Mouse (Mus musculus) lung, postnatal 0 days (tissue): ENCODE data around the gene Pa2g4. TPM values are rescaled to one million over a fixed set of nuclear protein-coding genes. Genes with fewer than 3 reads are reported as not detected.
A peak's percentile ranks its signal among the peaks of the same experiment; 100 is the strongest.

Experiments used
- ATAC-seq: fragments of 200-750 bp; cut with Nextera tagmentation; 2 replicates; pipeline ENCODE4 v1.8.0; 2017; ENCODE audit warnings: moderate library complexity
- DNase-seq: peaks from one replicate; pipeline ENCODE4 v3.0.0-alpha.2; 2016; ENCODE audit warnings: low spot score
- H3K27ac ChIP-seq: fragments of 300-500 bp; sonication (generic); 2 replicates; pipeline ENCODE4 v1.5.1; 2014; ENCODE audit warnings: antibody characterized with exemption, mild to moderate bottlenecking, low read length, mixed read lengths
- H3K27me3 ChIP-seq: fragments of 300-500 bp; sonication (generic); replicated peaks from 2 replicates; pipeline ENCODE4 v1.6.1; 2014; ENCODE audit warnings: low read length, mixed read lengths; ENCODE audit not compliant: insufficient read depth
- H3K36me3 ChIP-seq: fragments of 300-500 bp; sonication (generic); 2 replicates; pipeline ENCODE4 v1.6.1; 2014; ENCODE audit warnings: low read length, mixed read lengths; ENCODE audit not compliant: insufficient read depth
- H3K4me1 ChIP-seq: fragments of 300-500 bp; sonication (generic); 2 replicates; pipeline ENCODE4 v1.6.1; 2014; ENCODE audit warnings: antibody characterized with exemption, low read depth, low read length, mixed read lengths; ENCODE audit not compliant: insufficient read depth
- H3K4me2 ChIP-seq: fragments of 300-500 bp; sonication (generic); replicated peaks from 2 replicates; pipeline ENCODE4 v1.6.1; 2014; ENCODE audit warnings: low read depth, mild to moderate bottlenecking, low read length, moderate library complexity, mixed read lengths
- H3K4me3 ChIP-seq: fragments of 300-500 bp; sonication (generic); 2 replicates; pipeline ENCODE4 v1.5.1; 2014; ENCODE audit warnings: low read depth, low read length
- H3K9ac ChIP-seq: fragments of 300-500 bp; sonication (generic); replicated peaks from 2 replicates; pipeline ENCODE4 v1.6.1; 2014; ENCODE audit warnings: low read depth, mild to moderate bottlenecking
- H3K9me3 ChIP-seq: fragments of 300-500 bp; sonication (generic); 2 replicates; pipeline ENCODE4 v1.6.1; 2016; ENCODE audit warnings: low read length, mixed read lengths
- CTCF ChIP-seq: IDR thresholded peaks from 2 replicates; pipeline ENCODE4 v1.5.1; 2016; ENCODE audit warnings: antibody characterized with exemption, mild to moderate bottlenecking
- EP300 ChIP-seq: IDR thresholded peaks from 2 replicates; pipeline ENCODE4 v1.6.1; 2016; ENCODE audit warnings: antibody characterized with exemption, mild to moderate bottlenecking, control low read depth
- WGBS: fragments of 180-500 bp; shearing (Covaris S2); extraction: QIAGEN DNeasy Blood & Tissue Kit; methylation state at CpG from one replicate; pipeline ENCODE4 v1.1.7; 2014; 5-methylcytosine and 5-hydroxymethylcytosine counted together
- polyA plus RNA-seq: library from polyadenylated mRNA; unstranded; fragments of >200 nt; fragmentation: Nextera tagmentation; extraction: Ambion mirVana; gene quantifications from 2 replicates; pipeline ENCODE4 v1.2.1, GENCODE M21; 2015

Gene Pa2g4
- polyA plus RNA-seq, 1 experiment from 2014 or later: 64.2 TPM

GRCm38 (mm10) chr10:128545570-128545898, 20.3 kb downstream of the Pa2g4 start:
- Histone ChIP-seq H3K36me3 (peaks cover 23% of the 10 kb centered on the region; the same call in 1 of the 2 replicates), H3K9me3 (no peaks in the 10 kb centered on the region), H3K27ac (no peak overlapping the region), H3K4me2 (no peak overlapping the region), H3K4me1 (no peaks in the 10 kb centered on the region; the same call in 1 of the 2 replicates), H3K9ac (no peak overlapping the region), H3K4me3 (no peak overlapping the region), H3K27me3 (no peaks in the 10 kb centered on the region)
- TF ChIP-seq CTCF: no peak
- no peak for TF ChIP-seq EP300
- no peak for ATAC-seq
- DNase-seq: no peak
- WGBS: 84% methylated on average over 3 of the region's 3 CpGs

GRCm38 (mm10) chr10:128544674-128545569, 20.9 kb downstream of the Pa2g4 start:
- ATAC-seq: no peak
- 89% methylated on average over 37 of the region's 37 CpGs for WGBS

GRCm38 (mm10) chr10:128544151-128544657, 21.6 kb downstream of the Pa2g4 start:
- H3K27me3 ChIP-seq: no peaks in the 10 kb centered on the region
- no peaks in the 10 kb centered on the region; the same call in 1 of the 2 replicates for H3K4me1 ChIP-seq
- no peaks in the 10 kb centered on the region for H3K9me3 ChIP-seq
- DNase-seq: no peak
- ATAC-seq: no peak
- H3K4me2 ChIP-seq: no peak overlapping the region
- H3K27ac ChIP-seq: no peak overlapping the region
- whole genome bisulfite sequencing: 95% methylated on average over 15 of the region's 15 CpGs
- no peak for TF ChIP-seq CTCF
- TF ChIP-seq EP300: no peak
- H3K4me3 ChIP-seq: no peak overlapping the region
- peaks cover 23% of the 10 kb centered on the region; the same call in 1 of the 2 replicates for H3K36me3 ChIP-seq
- no peak overlapping the region for H3K9ac ChIP-seq

More at GRCm38 (mm10) chr10:128544674-128545569, 20.9 kb downstream of the Pa2g4 start:
- Histone ChIP-seq H3K36me3 (peaks cover 23% of the 10 kb centered on the region; the same call in 1 of the 2 replicates), H3K9ac (no peak overlapping the region), H3K4me3 (no peak overlapping the region), H3K4me2 (no peak overlapping the region), H3K27ac (no peak overlapping the region), H3K9me3 (no peaks in the 10 kb centered on the region), H3K27me3 (no peaks in the 10 kb centered on the region), H3K4me1 (no peaks in the 10 kb centered on the region; the same call in 1 of the 2 replicates)
- TF ChIP-seq EP300 (no peak), CTCF (no peak)
- no peak for DNase-seq

- H3K4me2 ChIP-seq: no peak overlapping the region
- H3K27ac ChIP-seq: no peak overlapping the region
- H3K9me3 ChIP-seq: no peaks in the 10 kb centered on the region
- TF ChIP-seq CTCF: no peak
- no peak for TF ChIP-seq EP300
- ATAC-seq (no peak), DNase-seq (no peak)
- H3K4me3 ChIP-seq: no peak overlapping the region
- no peak overlapping the region for H3K9ac ChIP-seq
- 53% methylated on average over 2 of the region's 2 CpGs for WGBS
- H3K36me3 ChIP-seq: peaks cover 23% of the 10 kb centered on the region; the same call in 1 of the 2 replicates
- H3K4me1 ChIP-seq: no peaks in the 10 kb centered on the region; the same call in 1 of the 2 replicates
- no peaks in the 10 kb centered on the region for H3K27me3 ChIP-seq
Observed at GRCm38 (mm10) chr10:128543100-128543499, 22.7 kb downstream of the Pa2g4 start.

- Histone ChIP-seq H3K4me2 (no peak overlapping the region), H3K9me3 (no peaks in the 10 kb centered on the region), H3K4me3 (no peak overlapping the region), H3K36me3 (peaks cover 6% of the 10 kb centered on the region; the same call in 1 of the 2 replicates), H3K9ac (no peak overlapping the region), H3K27ac (no peak overlapping the region), H3K4me1 (no peaks in the 10 kb centered on the region), H3K27me3 (no peaks in the 10 kb centered on the region)
- ATAC-seq: no peak
- TF ChIP-seq EP300 (no peak), CTCF (no peak)
- DNase-seq: no peak
- WGBS: 100% methylated on average over 1 of the region's 1 CpGs
Observed at GRCm38 (mm10) chr10:128538340-128538870, 27.4 kb downstream of the Pa2g4 start.

- 14% methylated on average over 18 of the region's 18 CpGs for WGBS
- DNase-seq (peak; percentile 95), ATAC-seq (peak; percentile 98)
- H3K27me3 ChIP-seq: no peaks in the 10 kb centered on the region
- no peaks in the 10 kb centered on the region for H3K4me1 ChIP-seq
- no peaks in the 10 kb centered on the region for H3K9me3 ChIP-seq
- H3K27ac ChIP-seq: no peak overlapping the region
- no peaks in the 10 kb centered on the region for H3K36me3 ChIP-seq
- H3K4me2 ChIP-seq: peak overlapping the region; percentile 29
- H3K4me3 ChIP-seq: no peak overlapping the region
- TF ChIP-seq EP300 (no peak), CTCF (peak; percentile 91)
- H3K9ac ChIP-seq: no peak overlapping the region
Observed at GRCm38 (mm10) chr10:128536266-128536940, 29.4 kb downstream of the Pa2g4 start.
